Mouse (Mus musculus) left cerebral cortex, adult 11 months (tissue): ENCODE data around the gene Per1.
"Not testable (repeated sequence)": the region's sequence is repeated elsewhere in the genome, so short reads cannot be mapped to it uniquely, and the experiment has no call there.

Source experiments
- DNase-seq: peaks from one replicate; pipeline ENCODE4 v3.0.0; 2022; ENCODE audit warnings: low spot score

The Per1 gene

GRCm38 (mm10) chr11:69080855-69081222, 14.2 kb upstream of the Per1 start:
- DNase-seq = no peak

- no peak for DNase-seq
Observed at GRCm38 (mm10) chr11:69081613-69082012, 13.4 kb upstream of the Per1 start.

GRCm38 (mm10) chr11:69085608-69086007, 9.4 kb upstream of the Per1 start:
- no peak for DNase-seq

- no peak for DNase-seq
Observed at GRCm38 (mm10) chr11:69086390-69086789, 8.6 kb upstream of the Per1 start.

- no peak for DNase-seq
Observed at GRCm38 (mm10) chr11:69087082-69087481, 7.9 kb upstream of the Per1 start.

GRCm38 (mm10) chr11:69087597-69087996, 7.4 kb upstream of the Per1 start:
- DNase-seq = no peak

- peak; percentile 88 for DNase-seq
Observed at GRCm38 (mm10) chr11:69088103-69088855, 6.7 kb upstream of the Per1 start, which contains the start of gene Vamp2. TSS of gene Vamp2 (plus strand) at chr11:69088490.

GRCm38 (mm10) chr11:69088856-69089615, 6.0 kb upstream of the Per1 start:
- no peak for DNase-seq

GRCm38 (mm10) chr11:69089616-69090290, 5.3 kb upstream of the Per1 start:
- DNase-seq = no peak

GRCm38 (mm10) chr11:69090367-69090766, 4.7 kb upstream of the Per1 start:
- DNase-seq = no peak

GRCm38 (mm10) chr11:69091566-69092385, 3.2 kb upstream of the Per1 start:
- no peak for DNase-seq

- no peak for DNase-seq
Observed at GRCm38 (mm10) chr11:69092386-69092751, 2.6 kb upstream of the Per1 start.

GRCm38 (mm10) chr11:69092871-69093270, 2.1 kb upstream of the Per1 start:
- no peak for DNase-seq

- DNase-seq = not testable (repeated sequence)
Observed at GRCm38 (mm10) chr11:69093856-69094255, 1.2 kb upstream of the Per1 start.

GRCm38 (mm10) chr11:69095511-69096231, 654 bp downstream of the Per1 start:
- DNase-seq = no peak

GRCm38 (mm10) chr11:69096360-69096986, 1.5 kb downstream of the Per1 start:
- DNase-seq = no peak

GRCm38 (mm10) chr11:69096987-69097900, 2.2 kb downstream of the Per1 start:
- DNase-seq = peak; percentile 96

GRCm38 (mm10) chr11:69098039-69098761, 3.2 kb downstream of the Per1 start:
- no peak for DNase-seq

GRCm38 (mm10) chr11:69098762-69099091, 3.7 kb downstream of the Per1 start:
- DNase-seq = peak; percentile 96
